Mouse (Mus musculus) cerebellum, adult 2 months (tissue): ENCODE measurements around the gene Sod1.

Experiments
- CTCF ChIP-seq: fragments of 200-500 bp; IDR thresholded peaks from 2 replicates; pipeline ENCODE4 v1.5.1; 2011; ENCODE audit warnings: low read depth, mild to moderate bottlenecking, control low read depth, low read length, moderate library complexity, borderline replicate concordance; ENCODE audit not compliant: insufficient read depth
- POLR2A ChIP-seq: fragments of 200-500 bp; IDR thresholded peaks from 2 replicates; pipeline ENCODE4 v1.6.1; 2011; ENCODE audit warnings: low read length, control low read depth, borderline replicate concordance; ENCODE audit not compliant: insufficient read depth

DNA sequence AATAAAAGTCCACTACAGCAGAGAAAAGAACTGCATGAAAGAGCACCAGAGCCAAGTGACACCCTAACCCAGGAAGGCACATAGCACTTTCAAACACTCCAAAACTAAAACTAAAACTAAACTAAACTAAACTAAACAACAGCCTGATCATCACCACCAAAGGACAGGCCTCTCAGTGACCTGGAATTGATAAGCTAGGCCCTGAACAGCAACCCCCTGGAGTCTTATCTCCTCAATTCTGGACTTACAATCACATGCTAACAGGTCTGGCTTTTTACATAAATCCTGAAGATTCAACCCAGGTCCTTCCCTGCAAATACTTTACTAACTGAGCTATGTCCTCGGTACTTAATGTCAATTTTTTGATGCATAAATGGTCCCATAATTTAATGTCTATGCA is 44.6 kb downstream of the Sod1 start:
- TF ChIP-seq CTCF: no peak
- TF ChIP-seq POLR2A: no peak
